Mouse (Mus musculus) retina, adult 2 months (tissue): Measurements from ENCODE around the gene Efcab8.
A peak's percentile ranks its signal among the peaks of the same experiment; 100 is the strongest.

Experiments
- DNase-seq: peaks from one replicate; pipeline ENCODE4 v3.0.0-alpha.2; 2012; ENCODE audit warnings: low read depth, low spot score

Efcab8 gene

GRCm38 (mm10) chr2:153779394-153779981, at the start of gene Efcab8:
TSS of gene Efcab8 (plus strand) at chr2:153779931.
- DNase-seq: no peak

DNA sequence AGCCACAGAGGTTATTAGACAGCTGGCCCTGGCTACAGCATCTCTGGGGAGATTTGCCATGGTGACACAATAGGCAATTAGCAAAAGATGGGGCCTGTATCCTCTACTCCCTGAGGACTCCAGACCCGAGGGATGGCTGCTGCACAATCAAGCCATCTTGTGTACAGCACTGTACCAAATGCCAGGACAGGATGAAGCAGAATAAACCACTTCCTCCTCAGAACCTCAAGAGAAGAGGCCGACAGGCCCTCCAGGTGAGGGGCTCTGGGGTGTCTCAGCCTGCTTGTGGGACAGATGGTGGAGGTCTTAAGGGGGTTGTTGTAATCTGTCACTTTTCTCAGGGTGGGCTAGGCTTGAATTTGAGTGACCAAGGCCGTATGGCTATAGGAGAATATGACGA, 45.7 kb upstream of the Efcab8 start:
- no peak for DNase-seq

DNA sequence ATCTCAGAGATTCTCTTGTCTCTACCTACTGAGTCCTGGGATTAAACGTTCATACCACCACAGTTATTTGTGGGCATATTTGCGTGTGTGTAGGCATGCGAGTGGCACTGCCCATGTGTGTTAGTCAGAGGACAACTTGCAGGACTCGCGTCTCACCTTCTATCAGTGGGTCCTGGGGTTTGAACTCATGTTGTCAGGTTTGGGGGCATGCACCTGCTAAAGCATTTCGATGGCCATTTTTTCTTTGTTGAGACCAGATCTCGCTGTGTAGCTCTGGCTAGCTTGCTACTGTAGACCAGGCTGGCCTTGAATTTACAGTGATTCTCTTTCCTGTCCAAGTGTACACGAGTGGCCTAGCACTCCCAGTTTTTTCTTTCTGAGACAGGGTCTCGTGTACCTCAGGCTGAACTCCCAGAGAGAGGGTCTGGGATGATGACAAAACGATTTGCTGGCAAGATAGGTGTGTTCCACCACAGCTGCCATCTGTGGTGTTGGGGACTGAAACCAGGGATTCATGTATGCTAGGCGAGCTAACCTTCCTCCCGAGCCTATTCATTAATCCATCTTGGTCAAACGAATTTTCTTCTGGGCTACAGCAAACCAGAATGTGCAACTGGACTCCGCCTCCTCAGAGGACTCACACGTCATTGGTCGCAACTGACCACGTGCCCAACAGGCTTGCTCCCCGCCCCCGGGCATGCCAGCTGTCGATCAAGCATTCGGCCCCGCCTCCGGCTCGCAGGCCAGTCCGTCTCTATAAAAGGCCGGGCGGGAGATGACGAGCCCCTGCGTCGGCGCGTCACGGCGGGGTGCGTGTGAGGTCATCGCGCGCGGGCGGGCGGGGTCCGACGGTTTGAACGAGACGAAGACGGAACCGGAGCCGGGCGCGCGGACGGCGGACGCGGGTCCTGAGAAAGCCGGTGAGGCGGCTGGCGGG, 39.0 kb upstream of the Efcab8 start, which contains the start of gene Mapre1:
TSS of gene Mapre1 (plus strand) at position 775 of the 937 bp plus-strand sequence.
- peak; percentile 96 for DNase-seq

GRCm38 (mm10) chr2:153741437-153742065, 38.2 kb upstream of the Efcab8 start:
- no peak for DNase-seq

- no peak for DNase-seq
Measured at GRCm38 (mm10) chr2:153747994-153748393, 31.7 kb upstream of the Efcab8 start.

- DNase-seq: no peak
Measured at GRCm38 (mm10) chr2:153750363-153750762, 29.4 kb upstream of the Efcab8 start.

GRCm38 (mm10) chr2:153762121-153762520, 17.6 kb upstream of the Efcab8 start:
- no peak for DNase-seq

DNA sequence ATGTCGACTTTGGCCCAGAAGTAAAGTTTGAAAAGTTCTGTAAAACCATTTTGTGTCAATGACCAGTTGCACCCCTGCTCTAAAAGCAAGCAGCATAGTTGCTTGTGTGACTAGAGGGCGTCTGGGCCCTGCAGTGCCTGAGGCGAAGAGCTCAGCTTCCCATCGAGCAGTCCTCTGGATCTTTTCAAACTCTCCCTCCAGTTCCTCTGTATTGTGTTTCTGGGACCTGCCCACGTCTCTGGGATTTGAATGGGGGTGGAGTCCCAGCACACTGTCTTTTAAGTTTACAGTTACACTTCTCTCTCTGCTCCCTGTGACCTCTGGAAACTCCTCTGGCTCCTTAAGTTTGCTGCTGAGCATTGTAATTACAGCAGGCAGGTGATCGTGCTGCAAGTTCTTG, 12.2 kb upstream of the Efcab8 start:
- no peak for DNase-seq

- no peak for DNase-seq
Measured at GRCm38 (mm10) chr2:153768881-153769280, 10.8 kb upstream of the Efcab8 start.

GRCm38 (mm10) chr2:153772950-153773349, 6.8 kb upstream of the Efcab8 start:
- DNase-seq: no peak

GRCm38 (mm10) chr2:153775472-153775871, 4.3 kb upstream of the Efcab8 start:
- no peak for DNase-seq

- DNase-seq: no peak
Measured at GRCm38 (mm10) chr2:153778638-153779362, 931 bp upstream of the Efcab8 start.

DNA sequence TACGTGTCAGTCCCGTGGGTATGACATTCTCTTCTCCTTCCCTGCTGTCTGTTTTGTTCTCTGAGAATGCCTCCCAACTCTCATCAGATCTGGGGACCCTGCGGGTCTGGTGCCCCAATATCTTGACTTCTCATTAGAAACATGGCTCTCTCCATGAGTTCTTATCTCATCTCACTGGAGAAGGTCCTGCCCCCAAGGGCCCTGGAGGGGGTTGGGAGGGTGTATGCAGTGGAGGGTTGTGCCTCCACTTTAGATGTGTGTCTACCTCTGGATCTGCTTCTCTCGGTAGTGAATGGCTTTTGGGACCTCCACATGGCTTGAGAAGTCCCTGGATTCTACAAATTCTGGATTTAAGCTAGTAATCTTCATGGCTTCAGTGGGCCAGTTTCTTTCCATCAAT, 1.4 kb downstream of the Efcab8 start:
- DNase-seq: no peak

DNA sequence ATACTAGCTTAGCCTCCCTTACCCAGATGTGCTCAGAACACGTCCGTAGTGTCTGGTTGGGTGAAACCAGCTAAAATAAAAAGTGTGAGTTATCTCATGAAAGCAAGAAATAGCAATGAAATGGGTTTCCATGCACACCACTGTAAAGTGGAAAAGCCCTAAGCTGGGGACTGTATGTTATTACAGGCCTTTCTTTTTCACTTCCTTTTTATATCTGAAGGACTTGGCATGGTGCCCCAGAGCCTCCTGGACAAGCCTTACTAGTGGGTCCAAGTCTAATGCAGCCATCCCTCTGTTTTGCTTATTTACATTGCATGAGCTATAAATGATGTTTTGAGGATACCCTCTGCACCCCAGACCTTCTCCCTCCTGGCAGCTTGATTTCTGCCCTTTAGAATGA, 4.9 kb downstream of the Efcab8 start:
- DNase-seq: no peak

DNA sequence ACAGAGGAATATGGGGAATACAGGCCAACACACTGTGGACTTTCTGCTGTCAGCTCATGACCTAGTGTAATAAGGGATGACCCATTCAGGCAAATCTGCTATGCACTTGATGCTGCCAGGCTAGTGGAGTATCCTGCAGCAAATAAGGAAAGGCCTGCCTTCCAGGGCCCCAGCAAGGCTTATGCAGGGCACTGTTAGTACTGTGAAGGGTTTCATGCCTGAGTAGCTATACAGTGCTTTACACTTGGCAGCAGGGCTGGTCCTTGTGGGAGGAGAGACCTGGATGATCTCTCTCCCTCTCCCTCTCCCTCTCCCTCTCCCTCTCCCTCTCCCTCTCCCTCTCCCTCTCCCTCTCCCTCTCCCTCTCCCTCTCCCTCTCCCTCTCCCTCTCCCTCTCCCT, 13.6 kb downstream of the Efcab8 start:
- no peak for DNase-seq

- DNase-seq: no peak
Measured at GRCm38 (mm10) chr2:153795090-153795489, 15.4 kb downstream of the Efcab8 start.

- peak; percentile 39 for DNase-seq
Measured at GRCm38 (mm10) chr2:153807464-153807863, 27.7 kb downstream of the Efcab8 start.

DNA sequence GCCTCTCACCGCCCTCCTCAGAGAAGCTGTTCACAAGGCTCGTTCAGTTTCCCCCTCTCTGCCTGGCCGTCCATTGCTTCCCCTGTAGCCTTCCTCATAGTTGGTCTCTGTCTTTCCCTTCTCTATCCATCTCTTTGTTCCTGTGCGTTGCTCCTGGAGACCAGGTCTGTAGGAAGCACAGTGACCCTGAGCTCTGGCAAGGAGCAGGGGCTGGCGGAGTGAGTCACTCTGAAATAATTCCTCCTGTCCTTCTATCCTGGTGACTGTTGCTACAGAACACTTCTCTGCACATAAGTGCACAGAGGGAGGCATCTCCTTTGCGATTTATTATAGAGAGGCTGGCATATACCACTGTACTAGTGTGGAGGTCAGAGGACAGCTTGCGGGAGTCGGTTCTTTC, 28.4 kb downstream of the Efcab8 start:
- no peak for DNase-seq

DNA sequence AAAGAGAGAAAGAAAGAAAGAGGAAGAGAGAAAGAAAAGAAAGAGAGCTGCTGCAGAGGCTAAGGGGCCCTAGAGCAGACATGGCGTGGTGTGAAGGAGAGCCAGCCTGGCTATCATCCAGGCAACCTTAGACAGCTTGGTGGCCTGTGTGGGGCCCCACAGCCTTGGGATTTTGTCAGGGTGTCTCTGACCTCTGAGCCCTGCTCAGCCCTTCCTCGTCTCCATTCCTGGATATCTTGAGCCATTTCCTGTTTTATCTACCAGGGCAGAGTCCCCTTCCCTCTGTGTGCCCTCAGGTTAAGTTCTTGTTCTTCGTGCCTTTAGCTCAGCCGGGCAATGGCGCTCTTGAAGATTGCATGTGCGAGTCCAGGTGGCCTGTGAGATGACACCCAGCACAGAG, 29.1 kb downstream of the Efcab8 start:
- DNase-seq: no peak

- no peak for DNase-seq
Measured at GRCm38 (mm10) chr2:153809921-153810320, 30.2 kb downstream of the Efcab8 start.

- DNase-seq: no peak
Measured at GRCm38 (mm10) chr2:153822005-153822543, 42.3 kb downstream of the Efcab8 start.

- no peak for DNase-seq
Measured at GRCm38 (mm10) chr2:153824593-153824992, 44.9 kb downstream of the Efcab8 start.
